Mouse (Mus musculus): Measurements from ENCODE around the gene Hint2. TPM values are rescaled to one million over a fixed set of nuclear protein-coding genes. Genes with fewer than 3 reads are reported as not detected.
A peak's percentile ranks its signal among the peaks of the same experiment; 100 is the strongest.

The Hint2 gene
- polyA plus RNA-seq, 1 experiment from 2014 or later, result 110 TPM

DNA sequence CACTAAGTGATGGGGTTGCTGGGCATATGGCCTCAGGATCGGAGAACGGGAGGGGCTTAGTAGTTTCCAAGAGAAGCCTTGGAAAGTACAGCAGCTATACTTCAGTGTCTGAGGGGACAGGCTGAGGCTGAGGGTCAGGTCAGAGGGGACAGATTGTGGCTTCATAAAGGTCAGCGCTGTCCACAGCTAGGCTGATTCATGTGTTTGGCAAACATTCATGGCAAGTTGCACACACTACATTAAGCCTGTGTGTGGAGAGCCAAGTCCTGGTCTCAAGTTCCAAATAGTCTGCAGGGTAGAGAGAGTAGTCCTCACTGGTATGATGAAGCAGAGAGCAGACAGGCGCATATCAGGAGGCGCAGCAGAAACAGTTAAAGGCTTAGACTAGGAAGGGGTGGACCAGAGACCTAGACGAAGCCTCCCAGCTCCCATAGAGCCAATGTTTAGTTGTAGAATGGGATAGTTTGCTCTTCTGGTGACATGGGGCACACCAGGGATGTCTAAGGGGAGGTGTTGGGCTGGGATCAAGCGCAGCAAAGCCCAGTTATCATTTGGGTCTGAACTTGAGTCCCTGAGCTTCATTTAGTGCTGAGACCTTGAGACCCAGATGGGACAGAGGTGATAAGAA, 23.3 kb upstream of the Hint2 start:
- Histone ChIP-seq H3K36me3 (peaks cover 12% of the 10 kb centered on the region; the same call in 1 of the 2 replicates), H3K4me3 (no peak overlapping the region), H3K27me3 (no peaks in the 10 kb centered on the region), H3K9ac (no peak overlapping the region), H3K4me2 (no peak overlapping the region), H3K4me1 (no peaks in the 10 kb centered on the region), H3K27ac (no peak overlapping the region), H3K9me3 (no peaks in the 10 kb centered on the region)
- 85% methylated on average over 7 of the region's 7 CpGs for WGBS
- ATAC-seq (ENCODE audit: borderline replicate concordance, extremely low read depth, low FRiP score, low TSS enrichment), result peak; percentile 10; the same call in 1 of the 2 replicates

DNA sequence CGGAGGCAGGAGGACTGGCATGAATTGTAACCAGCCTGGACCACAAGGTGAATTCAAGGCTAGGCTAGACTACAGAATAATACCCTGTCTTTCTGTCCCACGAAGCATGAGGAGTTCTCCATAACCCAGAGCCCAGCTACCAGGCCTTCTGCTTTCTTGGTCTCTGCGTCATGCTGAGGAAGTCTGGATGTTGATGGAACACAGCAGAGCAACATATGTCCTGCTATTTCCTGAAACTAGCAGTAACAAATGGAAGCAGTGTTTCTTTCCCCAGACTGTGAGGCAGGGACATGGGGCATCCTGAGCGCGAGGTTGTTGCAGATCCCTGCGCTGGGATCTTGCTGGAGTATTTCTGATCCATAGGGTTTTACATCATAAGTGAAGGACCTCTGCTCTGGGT, 22.3 kb upstream of the Hint2 start:
- no peak overlapping the region for H3K9ac ChIP-seq
- no peak for ATAC-seq (ENCODE audit: borderline replicate concordance, extremely low read depth, low FRiP score, low TSS enrichment)
- 88% methylated on average over 6 of the region's 6 CpGs for WGBS
- H3K9me3 ChIP-seq, result no peaks in the 10 kb centered on the region
- no peaks in the 10 kb centered on the region for H3K4me1 ChIP-seq
- H3K27ac ChIP-seq, result no peak overlapping the region
- no peak overlapping the region for H3K4me3 ChIP-seq
- no peak overlapping the region for H3K4me2 ChIP-seq
- H3K36me3 ChIP-seq, result peaks cover 15% of the 10 kb centered on the region; the same call in 1 of the 2 replicates
- H3K27me3 ChIP-seq, result no peaks in the 10 kb centered on the region

DNA sequence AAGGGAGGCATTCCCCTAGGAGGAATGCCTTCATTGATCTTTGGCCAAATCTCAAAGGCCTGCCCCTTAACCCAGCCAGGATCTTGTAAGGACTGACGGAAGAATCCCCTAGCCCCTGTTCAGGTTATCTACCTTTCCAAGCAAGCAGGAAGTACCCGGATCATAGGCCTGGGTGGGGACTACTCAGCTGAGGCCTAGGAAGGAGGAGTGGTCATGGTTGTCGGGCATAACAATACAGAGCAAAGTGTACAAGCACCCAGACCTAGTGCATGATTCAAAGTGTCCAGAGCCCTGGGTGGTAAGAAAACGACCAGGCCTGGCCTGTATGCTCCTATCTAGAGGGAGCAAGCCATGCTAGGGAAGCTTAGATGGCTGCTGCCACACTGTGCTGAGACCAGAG, 19.3 kb upstream of the Hint2 start:
- peaks cover 6% of the 10 kb centered on the region; the same call in 1 of the 2 replicates for H3K36me3 ChIP-seq
- no peaks in the 10 kb centered on the region for H3K9me3 ChIP-seq
- no peak overlapping the region for H3K27ac ChIP-seq
- WGBS, result 69% methylated on average over 4 of the region's 4 CpGs
- no peaks in the 10 kb centered on the region for H3K27me3 ChIP-seq
- H3K4me2 ChIP-seq, result no peak overlapping the region
- ATAC-seq (ENCODE audit: borderline replicate concordance, extremely low read depth, low FRiP score, low TSS enrichment), result no peak
- no peak overlapping the region for H3K4me3 ChIP-seq
- H3K9ac ChIP-seq, result no peak overlapping the region
- H3K4me1 ChIP-seq, result peaks cover 4% of the 10 kb centered on the region; the same call in 1 of the 2 replicates

GRCm38 (mm10) chr4:43674974-43675373, 18.7 kb upstream of the Hint2 start:
- no peaks in the 10 kb centered on the region for H3K9me3 ChIP-seq
- WGBS, result 76% methylated on average over 5 of the region's 5 CpGs
- H3K36me3 ChIP-seq, result peaks cover 6% of the 10 kb centered on the region; the same call in 1 of the 2 replicates

DNA sequence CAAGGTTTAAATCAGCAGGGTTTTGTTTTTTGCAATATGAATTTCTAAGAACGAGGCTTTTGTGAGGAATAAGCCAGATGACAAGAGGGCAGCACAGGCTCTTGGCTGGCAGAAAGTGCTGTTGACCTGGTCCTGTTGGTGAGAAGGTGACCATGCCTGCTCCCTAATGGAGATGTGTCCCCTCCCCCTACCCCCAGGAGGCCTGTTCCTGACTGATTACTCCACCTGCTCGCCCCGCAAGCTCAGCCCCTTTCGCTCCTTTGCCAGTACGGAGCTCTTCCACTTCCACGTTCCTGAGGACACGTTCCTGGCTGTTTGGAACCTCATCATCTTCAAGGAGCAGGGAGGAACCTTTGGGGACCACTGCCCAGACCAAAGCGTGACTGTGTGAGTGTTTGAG, 17.4 kb upstream of the Hint2 start:
- Histone ChIP-seq H3K27ac (no peak overlapping the region), H3K4me1 (peaks cover 16% of the 10 kb centered on the region), H3K27me3 (no peaks in the 10 kb centered on the region), H3K4me2 (no peak overlapping the region), H3K4me3 (no peak overlapping the region), H3K36me3 (peaks cover 6% of the 10 kb centered on the region; the same call in 1 of the 2 replicates), H3K9ac (no peak overlapping the region), H3K9me3 (no peaks in the 10 kb centered on the region)
- no peak for ATAC-seq (ENCODE audit: borderline replicate concordance, extremely low read depth, low FRiP score, low TSS enrichment)
- WGBS, result 68% methylated on average over 8 of the region's 8 CpGs

More at GRCm38 (mm10) chr4:43674974-43675373, 18.7 kb upstream of the Hint2 start:
- peaks cover 9% of the 10 kb centered on the region for H3K4me1 ChIP-seq
- ATAC-seq (ENCODE audit: borderline replicate concordance, extremely low read depth, low FRiP score, low TSS enrichment), result no peak
- H3K27ac ChIP-seq, result no peak overlapping the region
- H3K4me3 ChIP-seq, result no peak overlapping the region
- no peak overlapping the region for H3K9ac ChIP-seq
- H3K4me2 ChIP-seq, result no peak overlapping the region
- H3K27me3 ChIP-seq, result no peaks in the 10 kb centered on the region

- Histone ChIP-seq H3K36me3 (peaks cover 6% of the 10 kb centered on the region; the same call in 1 of the 2 replicates), H3K4me2 (no peak overlapping the region), H3K27ac (no peak overlapping the region), H3K4me3 (no peak overlapping the region), H3K9ac (no peak overlapping the region), H3K27me3 (peaks cover 5% of the 10 kb centered on the region; the same call in 1 of the 2 replicates), H3K9me3 (no peaks in the 10 kb centered on the region), H3K4me1 (peaks cover 21% of the 10 kb centered on the region)
- WGBS, result 5% methylated on average over 2 of the region's 2 CpGs
- ATAC-seq (ENCODE audit: borderline replicate concordance, extremely low read depth, low FRiP score, low TSS enrichment), result no peak
These were observed 15.8 kb upstream of the Hint2 start for GRCm38 (mm10) chr4:43672070-43672469.

DNA sequence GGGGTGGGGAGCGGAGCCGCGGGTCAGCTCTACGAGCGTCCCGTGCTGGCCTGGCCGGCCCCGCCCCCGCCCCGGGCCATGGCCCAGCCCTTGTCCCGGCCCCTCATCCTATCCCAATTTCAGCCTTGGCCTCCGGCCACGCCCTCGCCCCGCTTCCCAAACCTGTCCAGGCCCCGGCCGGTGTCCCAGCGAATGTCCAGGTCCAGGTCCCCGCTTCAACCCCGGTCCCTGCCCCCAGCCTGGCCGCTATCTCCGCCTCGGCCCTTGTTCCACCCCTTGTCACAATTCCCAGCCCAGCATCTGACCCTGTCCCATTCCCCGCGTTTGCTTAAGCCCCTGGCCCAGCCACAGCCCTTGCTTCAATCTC, 13.1 kb upstream of the Hint2 start:
- H3K9me3 ChIP-seq, result no peaks in the 10 kb centered on the region

GRCm38 (mm10) chr4:43668782-43669427, 12.6 kb upstream of the Hint2 start, which contains the start of the genes Tmem8b and Fam221b:
Gene Tmem8b (plus strand): TSS chr4:43668971.
Gene Fam221b (minus strand): TSS chr4:43669145.
- Histone ChIP-seq H3K36me3 (no peaks in the 10 kb centered on the region), H3K9me3 (no peaks in the 10 kb centered on the region), H3K27me3 (peaks cover 25% of the 10 kb centered on the region; the same call in 1 of the 2 replicates), H3K4me2 (peak within 1 kb of the TSS; percentile 87), H3K4me3 (peak within 1 kb of the TSS; percentile 86), H3K27ac (peak within 1 kb of the TSS; percentile 45), H3K9ac (peak within 1 kb of the TSS; percentile 83), H3K4me1 (peaks cover 21% of the 10 kb centered on the region)
- ATAC-seq (ENCODE audit: borderline replicate concordance, extremely low read depth, low FRiP score, low TSS enrichment), result peak; percentile 93
- WGBS, result 3% methylated on average over 33 of the region's 41 CpGs

More for the DNA sequence above, 13.1 kb upstream of the Hint2 start:
- Histone ChIP-seq H3K27me3 (peaks cover 24% of the 10 kb centered on the region; the same call in 1 of the 2 replicates), H3K4me3 (peak overlapping the region; percentile 86), H3K9ac (peak overlapping the region; percentile 83), H3K4me1 (peaks cover 21% of the 10 kb centered on the region), H3K4me2 (peak overlapping the region; percentile 87), H3K36me3 (0 out of 2 replicates have a peak, but pooled peaks cover 3% of the 10 kb centered on the region), H3K27ac (peak overlapping the region; percentile 45)
- 2% methylated on average over 15 of the region's 25 CpGs for WGBS
- ATAC-seq (ENCODE audit: borderline replicate concordance, extremely low read depth, low FRiP score, low TSS enrichment), result peak; percentile 81

DNA sequence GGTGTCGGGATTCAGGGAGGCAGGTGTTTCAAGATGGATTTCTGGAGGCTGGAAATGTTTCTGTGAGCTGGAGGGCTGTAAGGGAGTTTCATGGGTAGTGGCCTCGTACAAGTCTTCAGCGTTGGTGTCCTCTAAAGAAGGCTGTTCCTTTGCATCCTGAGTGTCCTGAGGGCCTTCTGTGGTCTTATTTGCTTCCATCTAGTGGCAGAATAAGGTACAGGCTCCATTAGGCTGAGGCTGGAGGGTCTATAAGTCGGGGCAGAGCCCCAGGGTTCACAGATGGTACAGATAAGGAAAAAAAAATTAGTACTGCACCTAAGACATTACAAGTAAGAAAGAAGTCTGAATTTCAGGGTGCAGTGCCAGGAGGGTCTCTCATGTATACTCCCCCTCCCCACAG, 10.1 kb upstream of the Hint2 start:
- Histone ChIP-seq H3K4me2 (no peak overlapping the region), H3K9ac (no peak overlapping the region), H3K4me3 (no peak overlapping the region), H3K27ac (no peak overlapping the region), H3K27me3 (peaks cover 44% of the 10 kb centered on the region), H3K36me3 (no peaks in the 10 kb centered on the region), H3K9me3 (no peaks in the 10 kb centered on the region), H3K4me1 (peaks cover 21% of the 10 kb centered on the region)
- no peak for ATAC-seq (ENCODE audit: borderline replicate concordance, extremely low read depth, low FRiP score, low TSS enrichment)
- WGBS, result 21% methylated on average over 4 of the region's 4 CpGs

- Histone ChIP-seq H3K27ac (0 out of 2 replicates have a peak overlapping the region, but pooled peaks have one; percentile 89), H3K4me2 (peak overlapping the region; percentile 76)
- no peak for ATAC-seq (ENCODE audit: borderline replicate concordance, extremely low read depth, low FRiP score, low TSS enrichment)
These were observed 880 bp upstream of the Hint2 start for GRCm38 (mm10) chr4:43657146-43657545.

DNA sequence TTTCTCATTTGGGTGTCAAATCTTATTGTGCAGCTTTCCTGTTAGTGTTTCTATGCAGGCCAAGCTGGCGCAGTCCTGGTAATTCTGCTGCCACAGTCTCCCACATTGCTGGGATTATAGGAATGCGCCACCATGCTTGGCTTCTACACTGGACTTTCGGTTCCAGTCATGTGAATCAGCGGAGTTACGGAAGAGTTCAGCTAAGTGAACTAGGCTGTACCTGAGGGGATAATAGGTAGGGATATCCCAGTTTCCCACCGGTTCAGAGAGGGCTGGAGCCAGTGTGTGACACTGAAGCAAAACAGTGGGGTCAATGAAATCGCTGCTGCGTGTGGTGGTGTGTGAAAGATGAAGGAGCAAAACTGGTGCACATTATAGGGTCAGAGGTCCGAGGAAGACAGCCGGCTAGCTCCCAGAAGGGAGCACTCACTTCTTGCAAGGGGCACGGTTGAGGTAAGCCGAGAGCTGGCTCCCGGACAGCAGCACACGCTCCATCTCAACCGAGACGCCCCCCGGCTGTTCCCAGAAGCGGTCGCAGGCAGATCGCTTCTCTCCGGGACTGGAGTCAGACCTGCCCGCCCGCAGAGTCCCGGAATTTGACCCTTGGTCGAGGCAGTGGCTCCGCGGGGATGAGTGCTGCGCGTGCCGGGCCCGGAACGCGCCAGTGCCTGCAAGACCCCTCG, 469 bp downstream of the Hint2 start:
- ATAC-seq (ENCODE audit: borderline replicate concordance, extremely low read depth, low FRiP score, low TSS enrichment), result peak; percentile 16; the same call in 1 of the 2 replicates
- peak overlapping the region; percentile 79 for H3K4me3 ChIP-seq
- WGBS, result 5% methylated on average over 32 of the region's 34 CpGs
- peak overlapping the region; percentile 85 for H3K9ac ChIP-seq
- H3K27me3 ChIP-seq, result peaks cover 3% of the 10 kb centered on the region; the same call in 1 of the 2 replicates
- H3K27ac ChIP-seq, result peak overlapping the region; percentile 89
- peaks cover 15% of the 10 kb centered on the region for H3K4me1 ChIP-seq
- peak overlapping the region; percentile 76 for H3K4me2 ChIP-seq
- H3K36me3 ChIP-seq, result no peaks in the 10 kb centered on the region; the same call in 1 of the 2 replicates
- no peaks in the 10 kb centered on the region for H3K9me3 ChIP-seq

More at GRCm38 (mm10) chr4:43657146-43657545, 880 bp upstream of the Hint2 start:
- H3K4me3 ChIP-seq, result peak overlapping the region; percentile 79
- WGBS, result 50% methylated on average over 4 of the region's 4 CpGs
- H3K9me3 ChIP-seq, result no peaks in the 10 kb centered on the region
- H3K27me3 ChIP-seq, result peaks cover 14% of the 10 kb centered on the region
- no peaks in the 10 kb centered on the region for H3K36me3 ChIP-seq
- peaks cover 15% of the 10 kb centered on the region for H3K4me1 ChIP-seq
- H3K9ac ChIP-seq, result no peak overlapping the region

All from lung, embryonic 15.5 days (tissue).